Mouse (Mus musculus) cortical plate, adult 2 months (tissue): ENCODE measurements at regions not wholly inside any gene's neighbourhood (a gene's known extent, or its start where the extent isn't known, plus 50 kb on each side); places are given as distances from the start of the nearest gene placed in this dataset.

Experiments
- H3K27ac ChIP-seq: fragments of 200-500 bp; 2 replicates; pipeline ENCODE4 v1.5.1; 2012; ENCODE audit warnings: low read length, control low read depth, inconsistent platforms; ENCODE audit not compliant: insufficient read depth
- H3K4me1 ChIP-seq: fragments of 200-500 bp; 2 replicates; pipeline ENCODE4 v1.6.1; 2011; ENCODE audit warnings: low read length; ENCODE audit not compliant: control insufficient read depth, insufficient read depth
- H3K4me3 ChIP-seq: fragments of 200-500 bp; 2 replicates; pipeline ENCODE4 v1.5.1; 2011; ENCODE audit warnings: mild to moderate bottlenecking, low read length, control low read depth; ENCODE audit not compliant: insufficient read depth
- CTCF ChIP-seq: fragments of 200-500 bp; IDR thresholded peaks from 2 replicates; pipeline ENCODE4 v1.5.1; 2011; ENCODE audit warnings: mild to moderate bottlenecking, control low read depth, low read length; ENCODE audit not compliant: insufficient read depth; ENCODE audit errors: extremely low read depth
- POLR2A ChIP-seq: fragments of 200-500 bp; IDR thresholded peaks from 2 replicates; pipeline ENCODE4 v1.6.1; 2011; ENCODE audit warnings: mild to moderate bottlenecking, low read length, control low read depth; ENCODE audit not compliant: insufficient read depth; ENCODE audit errors: extremely low read depth

DNA sequence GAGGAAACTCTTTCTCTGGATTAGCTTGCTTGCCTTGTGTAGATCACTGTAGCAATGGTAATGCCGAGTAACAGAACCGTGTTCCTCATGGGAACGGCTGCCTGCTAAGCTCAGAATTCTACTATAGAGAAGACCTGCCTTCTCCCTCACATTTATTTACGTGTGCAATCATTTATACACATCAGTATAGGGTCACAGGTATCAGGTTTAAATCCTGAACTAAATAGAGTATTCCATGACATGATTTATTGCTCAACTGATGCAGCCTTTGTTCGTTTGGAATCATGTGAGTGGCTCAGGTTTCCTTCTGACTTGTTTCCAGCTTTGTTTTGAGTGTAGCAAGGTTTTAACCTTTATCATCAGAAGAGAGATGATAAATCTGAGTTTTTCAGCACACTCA lies 329.4 kb downstream of the Galc start:
- TF ChIP-seq POLR2A (no peak), CTCF (no peak)
- Histone ChIP-seq H3K27ac (no peak overlapping the region), H3K4me3 (no peak overlapping the region)

DNA sequence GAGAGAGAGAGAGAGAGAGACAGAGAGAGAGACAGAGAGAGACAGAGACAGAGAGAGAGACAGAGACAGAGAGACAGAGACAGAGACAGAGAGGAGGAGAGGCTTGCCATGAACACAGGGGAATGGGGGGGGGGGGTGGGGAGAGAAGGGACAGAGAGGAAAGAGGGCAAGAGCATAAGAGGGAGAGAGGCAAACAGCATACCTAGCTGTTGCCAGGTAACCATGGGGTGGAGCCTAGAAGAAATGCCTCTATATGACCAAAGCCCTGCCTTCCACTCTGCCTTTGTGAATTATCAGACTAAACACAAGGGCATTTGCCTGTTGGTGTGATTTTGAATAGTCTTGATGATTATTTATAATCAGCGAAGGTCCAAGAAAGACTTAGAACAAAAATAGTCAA lies 332.2 kb downstream of the Galc start:
- Histone ChIP-seq H3K27ac (no peak overlapping the region), H3K4me3 (no peak overlapping the region), H3K4me1 (no peaks in the 10 kb centered on the region)
- no peak for TF ChIP-seq CTCF
- no peak for TF ChIP-seq POLR2A

More for the DNA sequence above, 329.4 kb downstream of the Galc start:
- H3K4me1 ChIP-seq = no peaks in the 10 kb centered on the region

DNA sequence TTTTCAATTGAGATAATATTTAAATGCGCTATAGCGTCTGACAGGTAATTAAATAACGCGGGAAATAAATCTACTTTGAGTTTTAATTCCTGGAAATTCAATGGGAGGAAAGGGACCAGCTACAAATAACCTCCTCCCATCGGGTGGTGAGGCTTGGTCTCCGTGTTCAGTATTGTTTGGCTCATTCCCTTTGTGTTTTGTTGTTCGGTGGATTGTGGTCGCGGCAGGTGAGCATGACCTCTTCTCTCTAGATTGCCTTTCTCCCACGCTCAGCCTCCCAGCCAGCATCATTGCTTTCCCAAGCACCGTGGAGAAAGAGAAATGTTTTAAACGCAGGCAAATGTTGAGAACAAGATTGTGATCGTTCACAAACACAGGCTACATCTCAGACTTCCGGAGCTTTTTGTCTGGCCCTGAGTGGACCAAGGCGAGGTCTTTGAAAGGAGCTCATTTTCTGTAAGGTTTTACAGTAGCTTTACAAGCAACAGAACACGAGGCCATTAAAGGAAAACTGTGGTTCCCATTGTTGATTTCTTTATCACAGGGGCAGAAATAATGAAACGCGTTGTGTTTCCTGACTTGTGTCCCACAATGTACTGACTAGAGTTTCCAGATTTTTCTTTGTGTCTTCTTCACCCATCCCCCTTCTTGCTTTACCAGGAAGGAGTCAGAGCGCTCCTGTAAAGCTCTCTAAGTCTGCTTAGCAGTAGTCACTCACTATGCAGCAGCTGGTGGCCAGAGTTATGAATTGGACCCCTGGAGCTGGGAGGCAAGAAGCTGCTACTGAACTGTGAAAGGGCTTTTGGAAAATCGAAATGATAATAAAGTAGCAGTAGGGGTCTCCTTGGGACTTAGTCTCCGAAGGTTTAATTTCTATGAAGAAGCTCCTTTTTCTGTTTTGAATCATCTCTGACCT lies 337.7 kb downstream of the Galc start:
- Histone ChIP-seq H3K4me3 (no peak overlapping the region), H3K4me1 (no peaks in the 10 kb centered on the region), H3K27ac (no peak overlapping the region)
- TF ChIP-seq CTCF = no peak

DNA sequence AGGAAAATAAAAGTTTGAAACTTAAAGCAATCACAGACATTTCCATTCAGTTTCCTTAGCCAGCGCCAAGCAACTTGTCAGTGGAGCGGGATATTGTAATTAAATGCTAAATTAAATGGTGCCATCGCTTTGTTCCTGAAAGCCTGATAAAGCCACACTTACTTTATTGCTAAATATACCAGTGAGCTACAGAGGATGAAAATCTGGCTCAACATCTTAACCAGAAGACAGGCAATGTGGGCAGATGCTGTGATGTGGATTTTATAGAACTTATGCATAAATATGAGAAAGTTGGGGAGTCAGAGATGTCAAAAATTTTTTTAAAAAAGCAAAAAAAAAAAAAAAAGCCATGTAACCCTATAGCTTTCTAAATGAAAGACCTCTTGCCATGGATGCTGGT lies 340.8 kb downstream of the Galc start:
- TF ChIP-seq POLR2A (no peak), CTCF (no peak)
- no peak overlapping the region for H3K4me3 ChIP-seq
- H3K4me1 ChIP-seq = no peaks in the 10 kb centered on the region
- no peak overlapping the region for H3K27ac ChIP-seq

DNA sequence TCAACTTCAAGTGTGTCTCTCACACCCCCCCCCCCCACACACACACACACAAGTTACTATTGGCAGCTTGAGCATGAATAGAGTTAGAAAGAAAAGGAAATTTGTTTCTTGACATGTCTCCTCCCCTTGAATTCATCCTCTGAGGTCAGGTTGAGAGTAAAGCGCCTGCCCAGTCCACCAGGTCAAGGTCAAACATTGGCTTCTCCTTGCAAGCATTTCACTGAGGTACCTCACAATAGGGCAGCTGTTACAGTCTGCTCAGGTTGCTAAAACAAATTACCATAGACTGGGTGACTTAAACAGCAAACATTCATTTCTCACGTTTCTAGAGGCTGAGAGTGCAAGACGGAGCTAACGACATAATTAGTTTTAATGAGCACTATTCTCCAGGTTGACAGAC lies 344.2 kb downstream of the Galc start:
- no peak overlapping the region for H3K4me3 ChIP-seq
- H3K27ac ChIP-seq = no peak overlapping the region
- no peaks in the 10 kb centered on the region for H3K4me1 ChIP-seq
- no peak for TF ChIP-seq CTCF
- TF ChIP-seq POLR2A = no peak

DNA sequence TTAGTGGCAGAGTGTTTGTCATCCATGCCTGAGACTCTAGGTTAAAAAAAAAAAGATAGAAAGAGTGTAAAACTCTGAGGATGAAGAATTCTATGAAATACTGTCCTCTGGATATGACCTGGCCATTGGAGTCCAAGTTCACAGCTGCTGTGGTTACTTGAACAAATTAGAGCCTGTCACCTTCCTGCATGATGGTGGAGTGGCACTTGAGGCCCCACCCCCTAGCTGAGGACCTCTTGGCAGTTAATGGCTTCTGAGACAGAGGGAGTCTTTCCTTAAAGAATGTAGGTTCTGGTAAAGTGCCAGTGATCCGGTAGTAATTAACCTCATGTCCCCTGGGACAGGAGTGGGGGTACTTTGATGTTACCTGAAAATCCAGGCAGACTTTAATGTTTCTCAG lies 346.5 kb downstream of the Galc start:
- no peak overlapping the region for H3K4me3 ChIP-seq
- H3K27ac ChIP-seq = no peak overlapping the region
- TF ChIP-seq POLR2A = no peak
- TF ChIP-seq CTCF = no peak
- H3K4me1 ChIP-seq = no peaks in the 10 kb centered on the region

DNA sequence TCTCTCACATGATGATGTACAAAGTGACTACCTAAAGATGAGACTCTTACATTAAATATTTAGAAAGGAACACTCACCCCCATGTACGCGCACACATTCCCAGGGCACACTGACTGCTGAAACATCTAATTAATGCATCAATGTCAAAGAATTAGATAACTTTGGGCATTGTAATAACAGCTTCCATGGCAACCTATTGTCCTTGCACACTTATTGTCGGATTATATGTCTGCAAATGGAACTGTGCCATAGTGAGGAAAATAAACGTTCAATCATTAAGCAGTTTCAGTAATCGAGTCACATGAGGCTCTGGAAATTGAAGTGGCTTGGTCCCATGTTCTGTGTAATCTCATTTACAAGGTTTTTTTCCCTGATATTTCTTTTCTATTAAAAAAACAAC lies 360.0 kb downstream of the Galc start:
- Histone ChIP-seq H3K4me3 (no peak overlapping the region), H3K27ac (no peak overlapping the region), H3K4me1 (no peaks in the 10 kb centered on the region)
- TF ChIP-seq CTCF = no peak
- no peak for TF ChIP-seq POLR2A

DNA sequence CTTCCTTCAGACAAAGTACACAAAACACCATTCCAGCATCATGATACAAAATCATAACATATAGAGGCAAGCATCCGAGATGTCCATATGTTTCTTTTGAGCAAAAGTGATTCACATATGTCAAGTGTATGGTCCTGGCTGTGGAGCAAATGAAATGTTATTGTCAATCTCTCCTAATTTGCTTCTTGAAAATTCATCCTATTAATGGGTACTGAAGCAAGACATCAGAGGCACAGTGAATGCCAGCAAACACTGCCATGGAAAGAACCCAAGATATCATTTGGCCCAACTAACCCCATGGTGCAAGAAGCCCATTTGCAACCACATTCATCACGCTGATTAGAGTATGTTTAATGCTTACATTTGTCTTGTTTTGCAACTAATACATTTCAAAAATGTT lies 361.1 kb downstream of the Galc start:
- Histone ChIP-seq H3K4me1 (no peaks in the 10 kb centered on the region), H3K4me3 (no peak overlapping the region), H3K27ac (no peak overlapping the region)
- no peak for TF ChIP-seq POLR2A
- no peak for TF ChIP-seq CTCF

DNA sequence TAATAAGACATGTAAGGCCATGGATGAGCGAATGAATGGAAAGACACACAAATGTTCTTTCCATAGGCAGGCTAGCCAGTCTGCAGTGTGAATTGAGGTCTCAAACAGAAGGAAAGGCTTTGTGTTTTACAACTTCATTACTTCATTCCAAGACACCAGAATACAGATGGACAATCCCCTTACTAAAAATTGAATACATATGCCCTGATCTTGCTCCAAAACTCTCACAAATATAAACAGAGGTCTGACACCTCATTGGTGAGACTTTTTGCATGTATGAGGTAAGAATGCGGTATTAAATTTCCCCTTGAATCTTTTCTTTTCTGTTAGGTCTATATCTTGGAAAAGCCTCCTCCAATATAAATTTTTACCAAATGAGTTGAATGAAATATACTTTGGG lies 363.3 kb downstream of the Galc start:
- no peak overlapping the region for H3K27ac ChIP-seq
- no peak overlapping the region for H3K4me3 ChIP-seq
- no peaks in the 10 kb centered on the region for H3K4me1 ChIP-seq
- no peak for TF ChIP-seq POLR2A
- TF ChIP-seq CTCF = no peak

DNA sequence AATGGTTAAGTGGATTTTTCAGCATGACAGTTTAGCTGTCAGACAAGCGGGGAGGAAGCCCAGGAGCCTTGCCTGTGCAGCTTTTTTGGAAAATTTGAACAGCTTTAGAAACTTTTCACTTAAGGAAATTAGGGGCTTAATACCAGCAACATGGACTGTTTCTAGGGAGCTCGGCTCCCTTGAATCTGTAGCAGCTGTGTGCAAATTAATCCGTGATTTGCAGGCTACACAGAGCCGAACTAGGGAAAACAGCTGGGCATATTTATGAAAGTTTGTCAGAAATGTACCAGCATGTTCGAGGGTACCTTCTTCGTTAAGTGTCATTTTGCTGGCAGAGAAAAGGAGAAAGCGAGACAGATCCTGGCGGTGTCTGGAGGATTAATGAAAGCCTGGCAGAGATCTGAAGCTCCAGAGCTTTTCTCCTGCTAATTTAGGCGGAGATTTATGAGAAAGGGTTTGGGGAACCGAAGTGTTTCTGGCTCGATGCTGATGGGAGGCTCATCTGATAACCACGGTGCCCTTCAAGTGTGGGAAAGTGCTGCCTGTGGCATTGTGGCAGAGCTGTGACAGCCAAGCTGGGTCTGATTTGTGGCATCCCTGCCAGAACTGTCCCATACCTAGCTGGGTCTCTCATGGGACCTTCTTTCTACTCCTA lies 370.3 kb downstream of the Galc start:
- TF ChIP-seq CTCF = no peak
- no peak for TF ChIP-seq POLR2A
- Histone ChIP-seq H3K4me1 (no peaks in the 10 kb centered on the region), H3K4me3 (no peak overlapping the region), H3K27ac (no peak overlapping the region)
